Comparison of ENCODE assay signal across 24 mouse cellular contexts in genomic region chr7:78404481-78404880, GRCm38 (mm10).
DNase-seq lines count a peak whose midpoint lies in the region; ATAC-seq and TF ChIP-seq lines count a peak whose summit lies in the region.
"Had no signal": no experiment of that assay in that cellular context is flagged by ENCODE, and none has a peak within 500 bp of the region (broad histone marks: within the 10 kb centered on the region; RNA-seq: fewer than 3 reads in every experiment).

No protein-coding gene starts in this region.

- intact Hi-C loops in left cerebral cortex, adult 2 months (cut with DNase I), result loop anchor here (2.0 kb wide), 1 partner anchor 76 kb away; no protein-coding TSS in a partner anchor
- intact Hi-C loops in left cerebral cortex, postnatal 4 days (cut with DNase I), result no loop called here
- intact Hi-C loops in heart, postnatal 10 days (cut with DNase I), result no loop called here

- peak overlapping the region; percentile 38 for H3K27ac ChIP-seq in left cerebral cortex, adult 2 months
- H3K27ac ChIP-seq: embryonic facial prominence, embryonic 10.5 days; embryonic facial prominence, embryonic 12.5 days; forebrain, embryonic 13.5 days; forebrain, embryonic 15.5 days had no signal

- DNase-seq in frontal cortex, postnatal 14 days (ENCODE audit: low spot score in 2 of 2), result no peak
- no peak for DNase-seq in left cerebral cortex, adult 2 months (ENCODE audit: extremely low spot score in 1 of 2, low spot score in 2 of 2)
- no peak for DNase-seq in left cerebral cortex, postnatal 4 days
- peak; percentile 74 for DNase-seq in brain, adult 2 months (ENCODE audit: low read depth, low spot score)
- peak; percentile 71 for DNase-seq in telencephalon, adult 2 months (ENCODE audit: low read depth, low spot score)
- DNase-seq in heart, postnatal 10 days, result no peak
- DNase-seq: adrenal gland, adult 8-10 months; adrenal gland, postnatal 14 days; adrenal gland, postnatal 36 days; B cell, adult 2 months; cerebellum, adult 11 months; cerebellum, adult 18-20 months; cerebellum, adult 8-10 months; cerebellum, adult 9-11 months; cerebellum, postnatal 14 days; cerebellum, postnatal 36 days; forebrain, postnatal 0 days had no signal

- H3K4me3 ChIP-seq in left cerebral cortex, adult 2 months, result no peak overlapping the region
- H3K4me3 ChIP-seq: embryonic facial prominence, embryonic 10.5 days; embryonic facial prominence, embryonic 12.5 days; forebrain, embryonic 13.5 days; forebrain, embryonic 15.5 days had no signal

- TF ChIP-seq CTCF in left cerebral cortex, adult 2 months (IDR thresholded peaks at IDR 0.05), result no peak

- peak; percentile 77 for ATAC-seq in frontal cortex, adult (ENCODE audit: low TSS enrichment)
- ATAC-seq: CD4-positive, CD25-positive, alpha-beta regulatory T cell, adult 4 months; forebrain, embryonic 13.5 days; forebrain, embryonic 15.5 days; forebrain, postnatal 0 days; Patski had no signal

Comparison
In these comparisons a context has a peak if more than half of its experiments do, and no peak if none do; other contexts are left out.
1. DNase-seq: peak in brain, adult 2 months (single experiment) and telencephalon, adult 2 months (single experiment); none in frontal cortex, postnatal 14 days (0 of 2), left cerebral cortex, adult 2 months (0 of 2), left cerebral cortex, postnatal 4 days (single experiment) and heart, postnatal 10 days (0 of 2).